Mouse (Mus musculus): ENCODE measurements around the gene Gclm. TPM values are rescaled to one million over a fixed set of nuclear protein-coding genes. Genes with fewer than 3 reads are reported as not detected.

Gene Gclm
- polyA plus RNA-seq, 1 experiment from 2014 or later = 391 TPM

DNA sequence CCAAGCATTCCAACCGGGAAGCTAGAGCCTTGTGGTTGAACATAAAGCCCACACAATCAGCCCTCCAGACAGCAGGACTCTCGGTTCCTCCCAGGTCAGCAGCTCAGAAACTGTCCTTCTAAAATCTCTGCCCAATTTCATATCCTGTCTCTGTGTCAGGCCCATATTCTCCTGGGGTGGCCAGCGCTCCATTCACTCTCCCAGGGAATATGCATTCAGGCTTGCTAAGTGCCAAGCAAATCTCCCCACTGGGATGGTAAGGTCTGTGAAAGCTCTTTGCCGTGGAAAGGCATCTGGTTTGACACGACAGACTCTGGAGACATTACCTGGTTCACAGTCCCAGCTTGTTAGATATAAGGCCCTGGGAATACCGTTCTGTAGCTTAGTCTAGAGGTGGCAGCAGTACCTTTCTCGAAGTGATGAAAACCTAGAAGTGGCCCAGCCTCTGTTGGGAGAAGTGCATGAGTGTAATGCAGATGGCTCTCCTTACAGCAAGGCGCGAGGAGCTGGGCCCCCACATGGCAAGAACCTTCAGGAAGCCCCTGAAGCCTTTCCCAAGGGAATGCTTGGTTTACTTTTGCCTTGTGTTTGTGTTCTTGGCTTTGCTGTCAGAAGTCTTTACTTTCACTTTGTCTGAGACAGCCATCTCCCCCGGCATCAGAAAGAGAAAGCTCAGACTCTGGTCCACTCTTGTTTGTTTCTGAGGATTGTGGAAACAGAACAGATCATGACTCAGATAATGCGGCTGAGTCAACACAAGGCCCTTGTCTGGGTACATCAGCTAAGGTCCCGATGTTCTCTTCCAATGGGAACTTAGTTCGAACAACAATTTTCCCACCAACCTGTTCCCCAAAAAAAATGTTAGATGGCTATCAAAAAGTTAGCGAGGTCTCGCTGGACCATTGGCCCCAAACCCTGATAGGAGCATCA is 36.8 kb upstream of the Gclm start:
- Histone ChIP-seq H3K36me3 (replicated peaks; ENCODE audit: insufficient read depth, low read length) (no peaks in the 10 kb centered on the region), H3K9ac (replicated peaks) (no peak overlapping the region), H3K27ac (ENCODE audit: low read depth) (peak overlapping the region; percentile 70), H3K4me1 (ENCODE audit: insufficient read depth) (peaks cover 5% of the 10 kb centered on the region; the same call in 1 of the 2 replicates), H3K4me2 (ENCODE audit: low read depth, low read length) (peak overlapping the region; percentile 43), H3K27me3 (ENCODE audit: insufficient read depth, low read length) (no peaks in the 10 kb centered on the region), H3K4me3 (ENCODE audit: low read depth, low read length) (no peak overlapping the region), H3K9me3 (ENCODE audit: low read length) (no peaks in the 10 kb centered on the region)
- no peak for TF ChIP-seq CTCF (IDR thresholded peaks at IDR 0.05; ENCODE audit: low read depth)
- TF ChIP-seq EP300 (IDR thresholded peaks at IDR 0.05; ENCODE audit: low read depth) = no peak
- 53% methylated on average over 15 of the region's 15 CpGs for WGBS (ENCODE audit: insufficient replicate concordance)
- DNase-seq (no peak), ATAC-seq (no peak)

GRCm38 (mm10) chr3:122209511-122209910 is 35.8 kb upstream of the Gclm start:
- Histone ChIP-seq H3K9me3 (ENCODE audit: low read length) (no peaks in the 10 kb centered on the region), H3K27ac (ENCODE audit: low read depth) (peak overlapping the region; percentile 70; the same call in 1 of the 2 replicates)

GRCm38 (mm10) chr3:122210434-122210833 is 34.9 kb upstream of the Gclm start:
- ATAC-seq = no peak

More at GRCm38 (mm10) chr3:122209511-122209910, 35.8 kb upstream of the Gclm start:
- WGBS (ENCODE audit: insufficient replicate concordance) = 62% methylated on average over 11 of the region's 11 CpGs
- DNase-seq (no peak), ATAC-seq (no peak)
- Histone ChIP-seq H3K36me3 (replicated peaks; ENCODE audit: insufficient read depth, low read length) (no peaks in the 10 kb centered on the region), H3K4me1 (ENCODE audit: insufficient read depth) (peaks cover 4% of the 10 kb centered on the region; the same call in 1 of the 2 replicates), H3K4me3 (ENCODE audit: low read depth, low read length) (no peak overlapping the region), H3K9ac (replicated peaks) (no peak overlapping the region), H3K27me3 (ENCODE audit: insufficient read depth, low read length) (no peaks in the 10 kb centered on the region), H3K4me2 (ENCODE audit: low read depth, low read length) (no peak overlapping the region)
- TF ChIP-seq CTCF (IDR thresholded peaks at IDR 0.05; ENCODE audit: low read depth) = no peak
- TF ChIP-seq EP300 (IDR thresholded peaks at IDR 0.05; ENCODE audit: low read depth) = no peak

DNA sequence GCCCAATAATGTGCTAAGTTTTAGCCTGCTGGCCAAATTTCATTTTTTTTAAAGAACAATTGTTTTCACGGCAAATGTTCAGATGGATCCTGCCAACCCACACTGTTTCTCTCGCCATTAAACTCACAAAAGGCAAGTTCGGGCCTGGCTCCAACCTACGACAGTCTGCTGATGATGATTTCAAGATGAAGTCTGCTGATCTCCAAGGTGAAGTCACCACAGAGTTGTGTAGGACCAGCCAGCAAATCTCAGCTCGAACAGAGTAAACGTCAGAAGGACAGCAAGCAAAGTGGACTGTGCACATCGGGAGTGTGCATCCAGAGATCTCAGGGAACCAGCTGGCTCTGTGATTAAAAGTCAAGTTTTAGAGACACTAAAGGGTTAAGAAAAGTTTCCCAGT is 34.5 kb upstream of the Gclm start:
- Histone ChIP-seq H3K4me3 (ENCODE audit: low read depth, low read length) (no peak overlapping the region), H3K9me3 (ENCODE audit: low read length) (no peaks in the 10 kb centered on the region), H3K4me1 (ENCODE audit: insufficient read depth) (peaks cover 4% of the 10 kb centered on the region; the same call in 1 of the 2 replicates), H3K9ac (replicated peaks) (no peak overlapping the region), H3K27ac (ENCODE audit: low read depth) (no peak overlapping the region), H3K27me3 (ENCODE audit: insufficient read depth, low read length) (no peaks in the 10 kb centered on the region), H3K36me3 (replicated peaks; ENCODE audit: insufficient read depth, low read length) (no peaks in the 10 kb centered on the region), H3K4me2 (ENCODE audit: low read depth, low read length) (no peak overlapping the region)
- WGBS (ENCODE audit: insufficient replicate concordance) = 75% methylated on average over 7 of the region's 7 CpGs
- TF ChIP-seq EP300 (IDR thresholded peaks at IDR 0.05; ENCODE audit: low read depth) = no peak
- TF ChIP-seq CTCF (IDR thresholded peaks at IDR 0.05; ENCODE audit: low read depth) = no peak
- ATAC-seq = no peak
- no peak for DNase-seq

More at GRCm38 (mm10) chr3:122210434-122210833, 34.9 kb upstream of the Gclm start:
- peaks cover 4% of the 10 kb centered on the region; the same call in 1 of the 2 replicates for H3K4me1 ChIP-seq (ENCODE audit: insufficient read depth)
- no peaks in the 10 kb centered on the region for H3K36me3 ChIP-seq (replicated peaks; ENCODE audit: insufficient read depth, low read length)
- no peak for DNase-seq
- H3K27me3 ChIP-seq (ENCODE audit: insufficient read depth, low read length) = no peaks in the 10 kb centered on the region
- WGBS (ENCODE audit: insufficient replicate concordance) = 65% methylated on average over 5 of the region's 5 CpGs
- H3K4me3 ChIP-seq (ENCODE audit: low read depth, low read length) = no peak overlapping the region
- no peak overlapping the region for H3K9ac ChIP-seq (replicated peaks)
- TF ChIP-seq EP300 (IDR thresholded peaks at IDR 0.05; ENCODE audit: low read depth) (no peak), CTCF (IDR thresholded peaks at IDR 0.05; ENCODE audit: low read depth) (no peak)
- H3K4me2 ChIP-seq (ENCODE audit: low read depth, low read length) = no peak overlapping the region
- H3K9me3 ChIP-seq (ENCODE audit: low read length) = no peaks in the 10 kb centered on the region
- no peak overlapping the region for H3K27ac ChIP-seq (ENCODE audit: low read depth)

DNA sequence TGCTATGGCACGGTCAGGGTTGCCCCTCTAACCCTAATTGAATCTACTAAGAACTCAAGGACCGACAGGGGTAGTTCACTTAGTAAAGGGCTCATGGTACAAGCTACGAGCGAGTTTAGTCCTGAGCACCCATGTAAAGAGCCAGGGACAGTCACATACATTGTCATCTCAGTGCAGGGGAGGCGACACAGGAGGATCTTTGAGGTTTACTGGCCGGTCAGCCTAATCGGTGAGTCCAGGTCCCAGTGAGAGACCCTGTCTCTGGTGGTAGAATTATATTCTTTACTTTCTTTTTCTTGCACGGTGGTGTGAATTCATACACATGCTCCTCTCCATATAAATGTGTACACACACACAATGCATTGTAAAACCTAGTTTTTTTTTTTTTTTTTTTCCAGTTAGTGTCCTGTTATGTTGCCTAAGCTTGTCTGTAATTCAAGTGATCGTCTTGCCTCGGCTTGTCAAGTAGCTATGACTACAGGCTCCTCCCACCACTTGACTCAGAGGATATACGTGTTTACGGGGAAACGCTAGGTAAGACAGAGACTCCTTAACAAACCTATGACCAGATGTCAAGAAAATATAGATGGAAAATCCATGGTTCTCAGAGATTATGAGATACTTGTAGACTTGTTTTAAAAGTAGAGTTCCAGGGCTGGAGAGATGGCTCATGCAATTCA is 33.8 kb upstream of the Gclm start:
- Histone ChIP-seq H3K9ac (replicated peaks) (no peak overlapping the region), H3K27me3 (ENCODE audit: insufficient read depth, low read length) (no peaks in the 10 kb centered on the region), H3K27ac (ENCODE audit: low read depth) (no peak overlapping the region), H3K9me3 (ENCODE audit: low read length) (no peaks in the 10 kb centered on the region), H3K36me3 (replicated peaks; ENCODE audit: insufficient read depth, low read length) (no peaks in the 10 kb centered on the region), H3K4me1 (ENCODE audit: insufficient read depth) (peaks cover 4% of the 10 kb centered on the region; the same call in 1 of the 2 replicates), H3K4me2 (ENCODE audit: low read depth, low read length) (no peak overlapping the region), H3K4me3 (ENCODE audit: low read depth, low read length) (no peak overlapping the region)
- no peak for TF ChIP-seq CTCF (IDR thresholded peaks at IDR 0.05; ENCODE audit: low read depth)
- no peak for TF ChIP-seq EP300 (IDR thresholded peaks at IDR 0.05; ENCODE audit: low read depth)
- DNase-seq = no peak
- 73% methylated on average over 13 of the region's 13 CpGs for WGBS (ENCODE audit: insufficient replicate concordance)
- ATAC-seq = no peak
